Mouse (Mus musculus): Measurements from ENCODE around the gene Plagl1. TPM values are rescaled to one million over a fixed set of nuclear protein-coding genes. Genes with fewer than 3 reads are reported as not detected.
A peak's percentile ranks its signal among the peaks of the same experiment; 100 is the strongest.
"Not testable (repeated sequence)": the region's sequence is repeated elsewhere in the genome, so short reads cannot be mapped to it uniquely, and the experiment has no call there.

Plagl1 gene
- polyA plus RNA-seq (2015; fragmentation: Nextera tagmentation; extraction: Ambion mirVana), result 220 and 243 TPM in 2 replicates

- H3K36me3 ChIP-seq, result no peaks in the 10 kb centered on the region
- no peaks in the 10 kb centered on the region for H3K9me3 ChIP-seq (replicated peaks)
- WGBS, result 40% methylated on average over 11 of the region's 11 CpGs
- H3K27me3 ChIP-seq, result peaks cover 26% of the 10 kb centered on the region
- H3K4me2 ChIP-seq (replicated peaks), result peak within 1 kb of the TSS; percentile 71
- H3K9ac ChIP-seq, result no peak within 1 kb of the TSS
- peaks cover 12% of the 10 kb centered on the region for H3K4me1 ChIP-seq
- ATAC-seq (ENCODE audit: insufficient number of reproducible peaks, low FRiP score, low TSS enrichment, low read depth), result no peak
- no peak within 1 kb of the TSS for H3K27ac ChIP-seq (replicated peaks)
- H3K4me3 ChIP-seq (replicated peaks), result peak within 1 kb of the TSS; percentile 38
Measured at GRCm38 (mm10) chr10:13060021-13060668, at the start of gene Plagl1. TSS of gene Plagl1 (plus strand) at chr10:13060504.

DNA sequence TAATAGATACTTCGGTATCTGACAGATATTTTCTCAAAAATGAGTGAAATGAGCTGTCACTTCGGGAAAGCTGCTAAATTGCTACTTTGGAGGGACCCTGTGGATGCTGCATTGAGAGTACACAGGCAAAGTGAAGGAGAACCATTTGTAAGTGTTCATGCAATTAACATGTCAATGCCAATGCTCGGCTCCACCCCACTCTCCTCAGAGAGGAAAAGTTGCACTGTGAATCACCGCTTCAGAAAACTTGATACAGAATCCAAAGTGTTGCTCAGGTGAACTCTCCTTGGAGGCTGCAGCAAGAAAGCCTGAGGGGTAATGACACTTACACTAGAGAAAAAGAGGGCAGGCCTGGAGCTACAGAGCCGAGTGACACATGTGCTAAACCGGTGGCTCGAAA lies 46.3 kb upstream of the Plagl1 start:
- Histone ChIP-seq H3K27ac (replicated peaks) (no peak overlapping the region), H3K27me3 (no peaks in the 10 kb centered on the region), H3K9me3 (replicated peaks) (no peaks in the 10 kb centered on the region), H3K4me3 (replicated peaks) (no peak overlapping the region), H3K4me1 (peaks cover 12% of the 10 kb centered on the region), H3K9ac (no peak overlapping the region), H3K36me3 (no peaks in the 10 kb centered on the region; the same call in 1 of the 2 replicates), H3K4me2 (replicated peaks) (no peak overlapping the region)
- ATAC-seq (ENCODE audit: insufficient number of reproducible peaks, low FRiP score, low TSS enrichment, low read depth), result no peak
- 52% methylated on average over 7 of the region's 7 CpGs for WGBS

DNA sequence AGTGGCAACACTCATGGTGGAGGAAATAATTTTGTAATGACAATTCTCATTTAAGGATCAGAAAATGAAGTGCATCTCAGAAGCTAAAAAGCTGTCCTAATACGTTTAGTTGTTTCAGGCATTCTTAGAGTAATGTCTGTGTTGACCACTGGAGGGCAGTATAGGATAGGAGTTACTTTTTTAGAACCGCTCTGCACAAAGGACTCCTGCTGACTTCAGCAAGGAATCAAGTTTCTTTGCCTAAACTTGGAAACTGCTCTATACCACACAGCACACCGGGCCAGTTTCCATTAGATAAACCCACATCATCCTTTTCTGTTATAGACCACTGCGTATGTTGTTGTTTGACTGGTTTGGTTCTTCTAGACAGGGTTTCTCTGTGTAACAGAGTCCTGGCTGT lies 43.7 kb upstream of the Plagl1 start:
- H3K27me3 ChIP-seq, result no peaks in the 10 kb centered on the region
- no peak overlapping the region for H3K4me2 ChIP-seq (replicated peaks)
- WGBS, result 14% methylated on average over 4 of the region's 4 CpGs
- no peaks in the 10 kb centered on the region for H3K4me1 ChIP-seq
- no peak overlapping the region; the same call in 1 of the 2 replicates for H3K27ac ChIP-seq (replicated peaks)
- 0 out of 2 replicates have a peak, but pooled peaks have one; percentile 45 for ATAC-seq (ENCODE audit: insufficient number of reproducible peaks, low FRiP score, low TSS enrichment, low read depth)
- no peak overlapping the region for H3K9ac ChIP-seq
- no peak overlapping the region for H3K4me3 ChIP-seq (replicated peaks)
- H3K9me3 ChIP-seq (replicated peaks), result no peaks in the 10 kb centered on the region
- no peaks in the 10 kb centered on the region for H3K36me3 ChIP-seq

DNA sequence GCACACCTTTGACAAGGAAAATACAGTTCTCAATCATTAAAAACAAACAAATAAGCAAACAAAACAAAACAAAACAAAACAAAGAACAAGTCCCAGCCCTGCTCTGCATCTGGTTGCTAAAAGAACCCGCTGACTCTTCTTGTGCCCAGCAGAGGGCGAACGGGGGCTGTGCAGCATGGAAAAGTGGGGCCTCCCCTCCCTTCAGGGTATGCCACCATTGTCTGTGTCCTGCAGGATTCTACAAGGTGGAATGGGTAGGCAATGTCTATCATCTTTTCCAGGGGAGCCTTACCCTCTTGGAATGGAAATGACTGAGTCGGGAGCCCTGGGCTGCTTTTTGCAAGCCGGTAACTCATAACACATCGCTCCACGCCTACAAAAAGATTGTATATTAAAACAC lies 41.8 kb upstream of the Plagl1 start:
- no peaks in the 10 kb centered on the region for H3K27me3 ChIP-seq
- 64% methylated on average over 7 of the region's 7 CpGs for WGBS
- H3K9ac ChIP-seq, result no peak overlapping the region
- H3K4me1 ChIP-seq, result no peaks in the 10 kb centered on the region
- H3K4me3 ChIP-seq (replicated peaks), result no peak overlapping the region
- ATAC-seq (ENCODE audit: insufficient number of reproducible peaks, low FRiP score, low TSS enrichment, low read depth), result no peak
- H3K36me3 ChIP-seq, result no peaks in the 10 kb centered on the region
- H3K4me2 ChIP-seq (replicated peaks), result no peak overlapping the region
- H3K27ac ChIP-seq (replicated peaks), result no peak overlapping the region
- H3K9me3 ChIP-seq (replicated peaks), result no peaks in the 10 kb centered on the region

DNA sequence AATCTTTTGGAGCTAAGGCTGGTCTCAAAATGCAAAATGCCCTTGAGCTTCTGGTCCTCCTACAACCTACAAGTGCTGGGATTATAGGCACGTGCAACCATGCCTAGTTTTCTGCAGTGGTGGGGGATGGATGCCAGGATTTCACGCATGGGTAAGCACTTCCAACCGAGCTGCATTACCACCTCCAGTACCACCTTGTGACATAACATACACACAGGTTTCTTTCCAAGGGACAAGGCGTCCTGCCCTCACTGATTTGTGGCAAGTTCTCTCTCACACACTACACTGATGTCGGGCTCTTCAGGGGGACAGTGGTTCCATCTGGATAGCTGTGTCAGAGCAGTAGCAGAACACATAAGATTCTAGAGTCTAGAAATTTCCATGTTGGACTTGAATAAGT lies 41.3 kb upstream of the Plagl1 start:
- no peaks in the 10 kb centered on the region for H3K9me3 ChIP-seq (replicated peaks)
- no peaks in the 10 kb centered on the region for H3K36me3 ChIP-seq
- no peak overlapping the region for H3K4me2 ChIP-seq (replicated peaks)
- no peak overlapping the region for H3K27ac ChIP-seq (replicated peaks)
- no peaks in the 10 kb centered on the region for H3K4me1 ChIP-seq
- H3K4me3 ChIP-seq (replicated peaks), result no peak overlapping the region
- no peak overlapping the region for H3K9ac ChIP-seq
- ATAC-seq (ENCODE audit: insufficient number of reproducible peaks, low FRiP score, low TSS enrichment, low read depth), result no peak
- no peaks in the 10 kb centered on the region for H3K27me3 ChIP-seq
- 71% methylated on average over 5 of the region's 5 CpGs for WGBS

DNA sequence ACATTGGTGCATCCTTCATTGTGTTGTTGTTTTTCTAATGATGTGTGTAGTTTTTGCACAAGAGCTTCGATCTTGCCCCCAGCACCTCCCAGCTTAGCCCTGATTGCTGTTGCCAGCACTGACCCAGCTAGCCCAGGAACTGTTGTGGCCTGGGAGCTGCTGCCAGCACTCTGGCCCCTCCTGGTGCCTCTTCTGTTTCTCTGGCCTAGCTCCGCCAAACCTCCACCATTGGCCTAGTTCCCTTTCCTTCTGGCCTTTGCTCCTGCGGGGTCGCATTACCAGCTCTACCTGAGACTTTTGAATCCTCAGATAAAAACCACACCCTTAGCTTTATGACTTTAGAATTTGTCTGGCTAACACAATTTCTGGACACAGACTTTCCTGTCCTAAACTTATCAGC lies 38.2 kb upstream of the Plagl1 start:
- H3K27me3 ChIP-seq, result no peaks in the 10 kb centered on the region
- H3K9ac ChIP-seq, result no peak overlapping the region
- no peak overlapping the region for H3K4me2 ChIP-seq (replicated peaks)
- no peak for ATAC-seq (ENCODE audit: insufficient number of reproducible peaks, low FRiP score, low TSS enrichment, low read depth)
- 82% methylated on average over 4 of the region's 4 CpGs for WGBS
- no peaks in the 10 kb centered on the region for H3K9me3 ChIP-seq (replicated peaks)
- H3K4me1 ChIP-seq, result no peaks in the 10 kb centered on the region
- no peaks in the 10 kb centered on the region for H3K36me3 ChIP-seq
- no peak overlapping the region for H3K4me3 ChIP-seq (replicated peaks)
- no peak overlapping the region for H3K27ac ChIP-seq (replicated peaks)

DNA sequence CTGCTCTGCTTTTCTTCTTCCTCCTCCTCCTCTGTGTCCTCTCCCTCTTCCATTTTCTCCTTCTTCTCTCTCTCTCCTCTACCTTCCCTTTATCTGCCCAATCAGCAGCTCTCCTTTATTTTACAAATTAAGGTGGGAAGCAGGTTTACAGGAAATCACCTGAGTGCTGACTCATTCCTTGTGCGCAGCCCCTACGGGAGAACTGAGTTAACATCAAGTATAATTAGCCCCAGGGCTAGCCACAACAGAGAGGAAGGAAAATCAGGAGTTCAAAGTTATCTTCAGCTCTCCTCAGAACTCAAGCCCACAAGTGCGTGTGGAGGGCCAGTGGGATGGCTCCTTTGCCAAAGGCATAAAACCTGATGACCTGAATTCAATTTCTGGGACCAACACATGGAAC lies 36.3 kb upstream of the Plagl1 start:
- not testable (repeated sequence) for H3K4me1 ChIP-seq; H3K9me3 ChIP-seq (replicated peaks); ATAC-seq (ENCODE audit: insufficient number of reproducible peaks, low FRiP score, low TSS enrichment, low read depth); H3K4me2 ChIP-seq (replicated peaks); H3K36me3 ChIP-seq; H3K27ac ChIP-seq (replicated peaks); H3K27me3 ChIP-seq; H3K9ac ChIP-seq; H3K4me3 ChIP-seq (replicated peaks)
- 38% methylated on average over 3 of the region's 3 CpGs for WGBS

GRCm38 (mm10) chr10:13027702-13028101 lies 32.6 kb upstream of the Plagl1 start:
- no peak for ATAC-seq (ENCODE audit: insufficient number of reproducible peaks, low FRiP score, low TSS enrichment, low read depth)
- H3K9ac ChIP-seq, result no peak overlapping the region
- no peak overlapping the region for H3K4me2 ChIP-seq (replicated peaks)
- no peak overlapping the region for H3K4me3 ChIP-seq (replicated peaks)
- H3K27me3 ChIP-seq, result no peaks in the 10 kb centered on the region
- H3K9me3 ChIP-seq (replicated peaks), result no peaks in the 10 kb centered on the region
- 85% methylated on average over 5 of the region's 5 CpGs for WGBS
- H3K4me1 ChIP-seq, result no peaks in the 10 kb centered on the region
- no peak overlapping the region for H3K27ac ChIP-seq (replicated peaks)
- no peaks in the 10 kb centered on the region for H3K36me3 ChIP-seq

DNA sequence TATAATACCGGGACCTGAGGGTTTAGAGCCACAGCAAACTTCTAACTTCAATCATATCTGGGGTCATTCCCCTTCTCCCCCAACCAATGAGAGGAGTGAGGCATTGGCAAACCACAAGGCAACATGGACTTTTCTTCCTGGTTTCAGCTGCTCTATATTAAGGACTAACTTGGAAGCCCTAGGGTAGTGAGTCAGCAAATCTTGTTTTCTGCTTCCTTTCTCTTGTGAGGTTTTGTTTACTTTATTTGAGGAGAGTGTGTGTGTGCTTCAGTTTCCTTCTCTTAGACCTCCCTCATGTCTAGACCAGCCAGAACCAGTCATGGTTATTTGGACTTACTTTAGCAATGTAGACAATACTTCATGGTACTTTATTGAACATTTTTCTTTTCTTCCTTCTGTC lies 32.1 kb upstream of the Plagl1 start:
- Histone ChIP-seq H3K36me3 (no peaks in the 10 kb centered on the region), H3K4me1 (no peaks in the 10 kb centered on the region), H3K9me3 (replicated peaks) (no peaks in the 10 kb centered on the region), H3K27me3 (no peaks in the 10 kb centered on the region), H3K9ac (no peak overlapping the region), H3K27ac (replicated peaks) (no peak overlapping the region), H3K4me2 (replicated peaks) (no peak overlapping the region), H3K4me3 (replicated peaks) (no peak overlapping the region)
- ATAC-seq (ENCODE audit: insufficient number of reproducible peaks, low FRiP score, low TSS enrichment, low read depth), result no peak; the same call in 1 of the 2 replicates
- WGBS, result 92% methylated on average over 1 of the region's 1 CpGs

GRCm38 (mm10) chr10:13029416-13029815 lies 30.9 kb upstream of the Plagl1 start:
- Histone ChIP-seq H3K4me1 (no peaks in the 10 kb centered on the region), H3K9me3 (replicated peaks) (no peaks in the 10 kb centered on the region), H3K27me3 (no peaks in the 10 kb centered on the region), H3K27ac (replicated peaks) (no peak overlapping the region), H3K4me3 (replicated peaks) (no peak overlapping the region), H3K36me3 (no peaks in the 10 kb centered on the region), H3K4me2 (replicated peaks) (no peak overlapping the region), H3K9ac (no peak overlapping the region)
- ATAC-seq (ENCODE audit: insufficient number of reproducible peaks, low FRiP score, low TSS enrichment, low read depth), result no peak
- WGBS, result 87% methylated on average over 5 of the region's 5 CpGs

DNA sequence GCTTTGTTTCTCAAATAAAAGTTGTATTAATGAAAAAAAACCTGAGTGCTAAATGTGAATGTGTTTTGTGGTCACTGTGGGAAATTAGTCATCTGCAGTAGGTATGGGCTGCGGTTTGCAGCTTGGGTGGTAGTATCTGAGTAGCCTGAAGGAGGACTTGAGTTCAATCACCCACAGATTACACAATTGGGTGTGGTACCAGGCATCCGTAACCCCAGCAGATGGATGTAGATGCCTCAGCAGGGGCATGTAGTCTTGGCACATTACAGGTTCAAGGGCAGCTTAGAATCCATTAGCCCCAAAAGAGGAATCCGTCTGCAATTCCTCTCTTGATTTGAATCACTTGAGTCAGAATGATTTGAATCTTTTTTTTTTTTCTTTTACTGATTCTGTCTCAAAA lies 25.0 kb upstream of the Plagl1 start:
- 80% methylated on average over 3 of the region's 3 CpGs for WGBS
- Histone ChIP-seq H3K4me2 (replicated peaks) (no peak overlapping the region), H3K4me1 (no peaks in the 10 kb centered on the region), H3K9me3 (replicated peaks) (no peaks in the 10 kb centered on the region), H3K9ac (no peak overlapping the region), H3K36me3 (no peaks in the 10 kb centered on the region), H3K4me3 (replicated peaks) (no peak overlapping the region), H3K27ac (replicated peaks) (no peak overlapping the region), H3K27me3 (no peaks in the 10 kb centered on the region)
- no peak for ATAC-seq (ENCODE audit: insufficient number of reproducible peaks, low FRiP score, low TSS enrichment, low read depth)

- Histone ChIP-seq H3K9me3 (replicated peaks) (no peaks in the 10 kb centered on the region), H3K4me2 (replicated peaks) (no peak overlapping the region), H3K27ac (replicated peaks) (no peak overlapping the region), H3K36me3 (no peaks in the 10 kb centered on the region), H3K4me3 (replicated peaks) (no peak overlapping the region), H3K27me3 (no peaks in the 10 kb centered on the region), H3K9ac (no peak overlapping the region), H3K4me1 (no peaks in the 10 kb centered on the region)
- WGBS, result 73% methylated on average over 5 of the region's 5 CpGs
- ATAC-seq (ENCODE audit: insufficient number of reproducible peaks, low FRiP score, low TSS enrichment, low read depth), result no peak
Measured at GRCm38 (mm10) chr10:13039637-13040174, 20.6 kb upstream of the Plagl1 start.
